Mouse (Mus musculus): Measurements from ENCODE around the gene Slc41a2.

- TF ChIP-seq SMC3 (IDR thresholded peaks at IDR 0.05; ENCODE audit: low read depth, low read length) (no peak), CHD2 (IDR thresholded peaks at IDR 0.05; ENCODE audit: low read length) (no peak), HCFC1 (IDR thresholded peaks at IDR 0.05; ENCODE audit: low read depth, low read length) (no peak), ZKSCAN1 (IDR thresholded peaks at IDR 0.05; ENCODE audit: borderline replicate concordance, low read depth, low read length) (no peak), ZMIZ1 (IDR thresholded peaks at IDR 0.05; ENCODE audit: low read depth, low read length) (no peak), TCF12 (IDR thresholded peaks at IDR 0.05; ENCODE audit: low read depth, low read length) (no peak), ELF1 (IDR thresholded peaks at IDR 0.05; ENCODE audit: low read depth, low read length) (no peak)
Observed at GRCm38 (mm10) chr10:83217256-83217655, 120.4 kb downstream of the Slc41a2 start.

Data from CH12.LX (cell line).